Mouse (Mus musculus): ENCODE data around the gene Pcdh17. TPM values are rescaled to one million over a fixed set of nuclear protein-coding genes. Genes with fewer than 3 reads are reported as not detected.

Gene Pcdh17
- polyA plus RNA-seq, 1 experiment: 35.2 TPM

- WGBS: 64% methylated on average over 2 of the region's 2 CpGs
- Histone ChIP-seq H3K4me3 (ENCODE audit: insufficient read depth, low read depth, low read length) (no peak overlapping the region), H3K27ac (ENCODE audit: insufficient read depth, low read depth, low read length) (no peak overlapping the region), H3K4me1 (ENCODE audit: control insufficient read depth, insufficient read depth, low read length) (no peaks in the 10 kb centered on the region)
- TF ChIP-seq CTCF (IDR thresholded peaks at IDR 0.05; ENCODE audit: insufficient read depth, low read depth, low read length) (no peak), POLR2A (IDR thresholded peaks at IDR 0.05; ENCODE audit: insufficient read depth, low read depth, low read length) (no peak)
Observed at GRCm38 (mm10) chr14:84545968-84546367, 102.6 kb downstream of the Pcdh17 start.

- no peak overlapping the region for H3K27ac ChIP-seq (ENCODE audit: insufficient read depth, low read depth, low read length)
Observed at GRCm38 (mm10) chr14:84547513-84548194, 104.3 kb downstream of the Pcdh17 start.

GRCm38 (mm10) chr14:84551546-84551945, 108.2 kb downstream of the Pcdh17 start:
- Histone ChIP-seq H3K27ac (ENCODE audit: insufficient read depth, low read depth, low read length) (no peak overlapping the region), H3K4me1 (ENCODE audit: control insufficient read depth, insufficient read depth, low read length) (no peaks in the 10 kb centered on the region)
- 92% methylated on average over 5 of the region's 5 CpGs for WGBS

More at GRCm38 (mm10) chr14:84547513-84548194, 104.3 kb downstream of the Pcdh17 start:
- TF ChIP-seq CTCF (IDR thresholded peaks at IDR 0.05; ENCODE audit: insufficient read depth, low read depth, low read length): no peak
- no peak for TF ChIP-seq POLR2A (IDR thresholded peaks at IDR 0.05; ENCODE audit: insufficient read depth, low read depth, low read length)
- no peaks in the 10 kb centered on the region for H3K4me1 ChIP-seq (ENCODE audit: control insufficient read depth, insufficient read depth, low read length)
- H3K4me3 ChIP-seq (ENCODE audit: insufficient read depth, low read depth, low read length): no peak overlapping the region
- WGBS: 37% methylated on average over 10 of the region's 10 CpGs

GRCm38 (mm10) chr14:84571071-84571470, 127.7 kb downstream of the Pcdh17 start:
- Histone ChIP-seq H3K4me3 (ENCODE audit: insufficient read depth, low read depth, low read length) (no peak overlapping the region), H3K4me1 (ENCODE audit: control insufficient read depth, insufficient read depth, low read length) (no peaks in the 10 kb centered on the region), H3K27ac (ENCODE audit: insufficient read depth, low read depth, low read length) (no peak overlapping the region)
- TF ChIP-seq CTCF (IDR thresholded peaks at IDR 0.05; ENCODE audit: insufficient read depth, low read depth, low read length) (no peak), POLR2A (IDR thresholded peaks at IDR 0.05; ENCODE audit: insufficient read depth, low read depth, low read length) (no peak)

More at GRCm38 (mm10) chr14:84551546-84551945, 108.2 kb downstream of the Pcdh17 start:
- no peak for TF ChIP-seq POLR2A (IDR thresholded peaks at IDR 0.05; ENCODE audit: insufficient read depth, low read depth, low read length)
- H3K4me3 ChIP-seq (ENCODE audit: insufficient read depth, low read depth, low read length): no peak overlapping the region

All from olfactory bulb, adult 2 months (tissue).